ENCODE assay signal across 8 mouse cellular contexts in the genomic region with DNA sequence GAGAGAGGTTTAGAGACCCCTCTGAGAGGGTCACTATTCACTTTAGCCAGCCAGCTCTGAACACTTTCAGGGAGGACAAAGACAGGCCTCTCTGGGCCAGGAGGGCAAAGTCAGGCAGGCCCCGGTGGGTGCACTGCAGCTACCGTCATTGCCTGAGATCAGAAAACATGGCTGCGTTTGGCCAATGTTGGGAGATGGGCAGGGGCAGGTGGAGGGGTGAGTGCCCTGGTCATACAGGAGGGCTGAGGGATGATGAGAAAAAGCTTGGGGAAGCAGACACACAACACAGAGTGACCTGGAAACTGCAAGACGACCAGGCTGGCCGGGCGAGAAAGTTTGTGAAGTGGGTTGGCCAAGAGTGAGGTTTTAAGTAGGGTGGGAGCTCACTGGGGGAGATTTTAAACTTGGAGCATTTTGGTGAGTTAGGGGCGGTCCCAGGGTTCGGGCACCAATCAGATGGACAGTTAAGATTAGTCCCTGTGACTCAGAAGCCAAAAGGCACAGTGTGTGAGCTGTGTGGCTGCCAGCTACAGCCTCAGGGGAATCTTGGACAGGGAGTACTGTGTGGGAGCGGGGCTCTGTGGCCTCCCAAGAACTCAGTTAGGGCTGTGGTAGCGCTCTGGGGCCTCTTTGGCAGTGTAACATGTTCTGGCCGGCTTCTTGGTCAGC. TPM values are rescaled to one million over a fixed set of nuclear protein-coding genes. Genes with fewer than 3 reads are reported as not detected.
DNase-seq lines count a peak whose midpoint lies in the region; ATAC-seq and TF ChIP-seq lines count a peak whose summit lies in the region.

No protein-coding gene starts in this region.

- no peaks in the 10 kb centered on the region for H3K4me1 ChIP-seq in forebrain, postnatal 0 days (ENCODE audit: insufficient read depth)
- peaks cover 31% of the 10 kb centered on the region for H3K4me1 ChIP-seq in hindbrain, embryonic 12.5 days
- H3K4me1 ChIP-seq in limb, embryonic 15.5 days, result peaks cover 56% of the 10 kb centered on the region
- peaks cover 31% of the 10 kb centered on the region for H3K4me1 ChIP-seq in neural tube, embryonic 13.5 days (replicated peaks)

- no peaks in the 10 kb centered on the region for H3K27me3 ChIP-seq in forebrain, postnatal 0 days (ENCODE audit: insufficient read depth, low read length)
- H3K27me3 ChIP-seq in hindbrain, embryonic 12.5 days, result no peaks in the 10 kb centered on the region
- H3K27me3 ChIP-seq in limb, embryonic 15.5 days, result no peaks in the 10 kb centered on the region
- H3K27me3 ChIP-seq in neural tube, embryonic 13.5 days, result no peaks in the 10 kb centered on the region

- DNase-seq in 3T3-L1 (ENCODE audit: low read depth, low spot score), result peak; percentile 99
- DNase-seq in adrenal gland, adult (ENCODE audit: inconsistent age in 2 of 2, low spot score in 1 of 2), result peak; percentile 88 to 93
- DNase-seq in forebrain, postnatal 0 days, result peak; percentile 11
- DNase-seq in retina, embryonic 14.5 days (ENCODE audit: low spot score), result no peak
- DNase-seq in spleen, postnatal 4 days (ENCODE audit: low spot score in 2 of 2), result no peak

- no peak overlapping the region for H3K9ac ChIP-seq in forebrain, postnatal 0 days
- H3K9ac ChIP-seq in hindbrain, embryonic 12.5 days, result 0 out of 2 replicates have a peak overlapping the region, but pooled peaks have one; percentile 38
- H3K9ac ChIP-seq in limb, embryonic 15.5 days, result no peak overlapping the region
- H3K9ac ChIP-seq in neural tube, embryonic 13.5 days, result 0 out of 2 replicates have a peak overlapping the region, but pooled peaks have one; percentile 54

- no peak for TF ChIP-seq CTCF in forebrain, postnatal 0 days (IDR thresholded peaks at IDR 0.05; ENCODE audit: low read depth)

- no peaks in the 10 kb centered on the region for H3K9me3 ChIP-seq in forebrain, postnatal 0 days (ENCODE audit: low read length)
- no peaks in the 10 kb centered on the region; the same call in 1 of the 2 replicates for H3K9me3 ChIP-seq in hindbrain, embryonic 12.5 days (replicated peaks)
- H3K9me3 ChIP-seq in limb, embryonic 15.5 days, result no peaks in the 10 kb centered on the region
- no peaks in the 10 kb centered on the region for H3K9me3 ChIP-seq in neural tube, embryonic 13.5 days

- H3K36me3 ChIP-seq in forebrain, postnatal 0 days (ENCODE audit: insufficient read depth), result no peaks in the 10 kb centered on the region
- no peaks in the 10 kb centered on the region for H3K36me3 ChIP-seq in hindbrain, embryonic 12.5 days
- H3K36me3 ChIP-seq in limb, embryonic 15.5 days, result no peaks in the 10 kb centered on the region
- no peaks in the 10 kb centered on the region for H3K36me3 ChIP-seq in neural tube, embryonic 13.5 days

- no peak overlapping the region for H3K4me2 ChIP-seq in forebrain, postnatal 0 days (ENCODE audit: low read depth)
- no peak overlapping the region for H3K4me2 ChIP-seq in hindbrain, embryonic 12.5 days (replicated peaks)
- peak overlapping the region; percentile 17; the same call in 1 of the 2 replicates for H3K4me2 ChIP-seq in limb, embryonic 15.5 days
- no peak overlapping the region for H3K4me2 ChIP-seq in neural tube, embryonic 13.5 days

- H3K4me3 ChIP-seq in forebrain, postnatal 0 days (ENCODE audit: low read depth, low read length), result no peak overlapping the region
- H3K4me3 ChIP-seq in hindbrain, embryonic 12.5 days, result no peak overlapping the region
- H3K4me3 ChIP-seq in limb, embryonic 15.5 days, result no peak overlapping the region
- no peak overlapping the region for H3K4me3 ChIP-seq in neural tube, embryonic 13.5 days

- ATAC-seq in forebrain, postnatal 0 days, result peak; percentile 53
- ATAC-seq in hindbrain, embryonic 12.5 days (ENCODE audit: low FRiP score), result no peak
- peak; percentile 86 for ATAC-seq in limb, embryonic 15.5 days (ENCODE audit: insufficient number of reproducible peaks, low FRiP score, low TSS enrichment, low read depth)
- ATAC-seq in neural tube, embryonic 13.5 days (ENCODE audit: low read depth), result peak; percentile 66

- 71% methylated on average over 11 of the region's 11 CpGs for WGBS in forebrain, postnatal 0 days
- WGBS in hindbrain, embryonic 12.5 days, result 77% methylated on average over 11 of the region's 11 CpGs
- 39% methylated on average over 11 of the region's 11 CpGs for WGBS in limb, embryonic 15.5 days
- WGBS in neural tube, embryonic 13.5 days, result 72% methylated on average over 11 of the region's 11 CpGs

- H3K27ac ChIP-seq in forebrain, postnatal 0 days (ENCODE audit: low read depth, low read length), result peak overlapping the region; percentile 60; the same call in 1 of the 2 replicates
- peak overlapping the region; percentile 79 for H3K27ac ChIP-seq in hindbrain, embryonic 12.5 days
- H3K27ac ChIP-seq in limb, embryonic 15.5 days, result peak overlapping the region; percentile 97
- peak overlapping the region; percentile 89 for H3K27ac ChIP-seq in neural tube, embryonic 13.5 days (replicated peaks)

RNA-seq across cellular contexts. Expression of a gene that starts 8.1 kb away (rescaled TPM):
- 0.19 TPM in 1 of 2 replicates, not detected in the other for total RNA-seq in forebrain, postnatal 0 days (2014; rRNA removed)
- not detected in 2 replicates for polyA plus RNA-seq in forebrain, postnatal 0 days (2015; fragmentation: Nextera tagmentation; extraction: Ambion mirVana)
- not detected in 2 replicates for polyA plus RNA-seq in hindbrain, embryonic 12.5 days (2016; fragmentation: Nextera tagmentation; extraction: Ambion mirVana)
- 0.15 and 0.17 TPM in 2 replicates for polyA plus RNA-seq in limb, embryonic 15.5 days (2015; fragmentation: Nextera tagmentation; extraction: Ambion mirVana)
- not detected in 2 replicates for polyA plus RNA-seq in neural tube, embryonic 13.5 days (2015; fragmentation: Nextera tagmentation; extraction: Ambion mirVana)

RNA-seq across cellular contexts. Expression of a gene that starts 14.0 kb away (rescaled TPM):
- total RNA-seq in forebrain, postnatal 0 days (2014; rRNA removed), result 0.62 and 3.6 TPM in 2 replicates
- 0.21 and 0.33 TPM in 2 replicates for polyA plus RNA-seq in forebrain, postnatal 0 days (2015; fragmentation: Nextera tagmentation; extraction: Ambion mirVana)
- polyA plus RNA-seq in hindbrain, embryonic 12.5 days (2016; fragmentation: Nextera tagmentation; extraction: Ambion mirVana), result 0.80 and 2.5 TPM in 2 replicates
- polyA plus RNA-seq in limb, embryonic 15.5 days (2015; fragmentation: Nextera tagmentation; extraction: Ambion mirVana), result 11.6 and 13.7 TPM in 2 replicates
- polyA plus RNA-seq in neural tube, embryonic 13.5 days (2015; fragmentation: Nextera tagmentation; extraction: Ambion mirVana), result 2.4 and 3.7 TPM in 2 replicates

Comparison
In these comparisons a context has a peak if more than half of its experiments do, and no peak if none do; other contexts are left out.
1. DNase-seq: peak in 3T3-L1 (single experiment), adrenal gland, adult (2 of 2) and forebrain, postnatal 0 days (single experiment); none in retina, embryonic 14.5 days (single experiment) and spleen, postnatal 4 days (0 of 2).
2. H3K9ac ChIP-seq: peak in hindbrain, embryonic 12.5 days (single experiment) and neural tube, embryonic 13.5 days (single experiment); none in forebrain, postnatal 0 days (single experiment) and limb, embryonic 15.5 days (single experiment).
3. Peak in every context shown above with its lines, with median percentiles within 50 percentile points of each other: H3K27ac ChIP-seq.